Mouse (Mus musculus) liver, adult 2 months (tissue): ENCODE data around the gene Rundc3a.

Source experiments
- CTCF ChIP-seq: fragments of 200-500 bp; IDR thresholded peaks from 2 replicates; pipeline ENCODE4 v1.5.1; 2011; ENCODE audit warnings: low read depth, low read length, control low read depth
- POLR2A ChIP-seq: fragments of 200-500 bp; IDR thresholded peaks from 2 replicates; pipeline ENCODE4 v1.6.1; 2011; ENCODE audit warnings: low read length, control low read depth; ENCODE audit not compliant: insufficient read depth; ENCODE audit errors: extremely low read depth

DNA sequence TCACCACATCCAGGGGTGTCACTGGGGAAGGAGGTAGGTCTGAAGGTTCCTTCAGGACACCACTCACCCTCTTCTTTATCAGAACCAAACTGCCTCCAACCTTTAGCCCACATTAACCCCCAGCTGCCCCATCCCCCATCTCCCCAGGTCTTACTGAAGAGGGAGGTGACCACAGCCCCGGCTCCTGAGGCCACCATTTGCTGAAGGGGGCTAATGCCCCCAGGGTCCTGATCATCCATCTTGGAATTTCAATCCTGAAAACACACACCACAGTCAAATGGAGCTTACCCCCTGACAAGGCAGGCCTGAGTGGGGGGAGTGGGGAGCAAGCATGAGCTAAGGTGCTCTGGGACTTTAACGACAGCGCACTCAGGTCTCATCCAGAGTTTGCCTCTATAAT lies 13.2 kb downstream of the Rundc3a start:
- no peak for TF ChIP-seq CTCF
- TF ChIP-seq POLR2A, result no peak
